Mouse (Mus musculus): Measurements from ENCODE around the gene Gria1.

The Gria1 gene

GRCm38 (mm10) chr11:57051666-57052562 is 40.7 kb downstream of the Gria1 start:
- no peak for DNase-seq (ENCODE audit: low read depth, low spot score)

- DNase-seq (ENCODE audit: low read depth, low spot score), result no peak
Measured at GRCm38 (mm10) chr11:57062441-57062840, 51.3 kb downstream of the Gria1 start.

- DNase-seq (ENCODE audit: low read depth, low spot score), result no peak
Measured at GRCm38 (mm10) chr11:57070196-57070901, 59.2 kb downstream of the Gria1 start.

- DNase-seq (ENCODE audit: low read depth, low spot score), result no peak
Measured at GRCm38 (mm10) chr11:57072171-57072570, 61.0 kb downstream of the Gria1 start.

- no peak for DNase-seq (ENCODE audit: low read depth, low spot score)
Measured at GRCm38 (mm10) chr11:57079423-57079822, 68.2 kb downstream of the Gria1 start.

GRCm38 (mm10) chr11:57089527-57089926 is 78.3 kb downstream of the Gria1 start:
- DNase-seq (ENCODE audit: low read depth, low spot score), result no peak

- DNase-seq (ENCODE audit: low read depth, low spot score), result no peak
Measured at GRCm38 (mm10) chr11:57090705-57091104, 79.5 kb downstream of the Gria1 start.

GRCm38 (mm10) chr11:57091276-57091914 is 80.2 kb downstream of the Gria1 start:
- no peak for DNase-seq (ENCODE audit: low read depth, low spot score)

GRCm38 (mm10) chr11:57100491-57100890 is 89.3 kb downstream of the Gria1 start:
- DNase-seq (ENCODE audit: low read depth, low spot score), result no peak

- DNase-seq (ENCODE audit: low read depth, low spot score), result no peak
Measured at GRCm38 (mm10) chr11:57103751-57104254, 92.6 kb downstream of the Gria1 start.

- no peak for DNase-seq (ENCODE audit: low read depth, low spot score)
Measured at GRCm38 (mm10) chr11:57105683-57106082, 94.5 kb downstream of the Gria1 start.

- DNase-seq (ENCODE audit: low read depth, low spot score), result no peak
Measured at GRCm38 (mm10) chr11:57112386-57112785, 101.2 kb downstream of the Gria1 start.

- DNase-seq (ENCODE audit: low read depth, low spot score), result no peak
Measured at GRCm38 (mm10) chr11:57114410-57114809, 103.2 kb downstream of the Gria1 start.

GRCm38 (mm10) chr11:57127066-57127465 is 115.9 kb downstream of the Gria1 start:
- DNase-seq (ENCODE audit: low read depth, low spot score), result no peak

- no peak for DNase-seq (ENCODE audit: low read depth, low spot score)
Measured at GRCm38 (mm10) chr11:57140162-57140780, 129.1 kb downstream of the Gria1 start.

GRCm38 (mm10) chr11:57143681-57144080 is 132.5 kb downstream of the Gria1 start:
- no peak for DNase-seq (ENCODE audit: low read depth, low spot score)

- DNase-seq (ENCODE audit: low read depth, low spot score), result no peak
Measured at GRCm38 (mm10) chr11:57145192-57145591, 134.0 kb downstream of the Gria1 start.

GRCm38 (mm10) chr11:57145704-57146103 is 134.5 kb downstream of the Gria1 start:
- DNase-seq (ENCODE audit: low read depth, low spot score), result no peak

GRCm38 (mm10) chr11:57151674-57152073 is 140.5 kb downstream of the Gria1 start:
- no peak for DNase-seq (ENCODE audit: low read depth, low spot score)

- DNase-seq (ENCODE audit: low read depth, low spot score), result no peak
Measured at GRCm38 (mm10) chr11:57154998-57155397, 143.8 kb downstream of the Gria1 start.

- DNase-seq (ENCODE audit: low read depth, low spot score), result no peak
Measured at GRCm38 (mm10) chr11:57159412-57159811, 148.2 kb downstream of the Gria1 start.

GRCm38 (mm10) chr11:57160076-57160475 is 148.9 kb downstream of the Gria1 start:
- no peak for DNase-seq (ENCODE audit: low read depth, low spot score)

Measured in WW6 (cell line).